Mouse (Mus musculus) C2C12 (cell line): ENCODE results near the gene Hc.

Experiments
- CEBPB ChIP-seq: IDR thresholded peaks from one replicate; pipeline ENCODE4 v1.6.1; 2011; ENCODE audit warnings: low read depth, mild to moderate bottlenecking, control low read depth, moderate library complexity
- CTCF ChIP-seq: IDR thresholded peaks from one replicate; pipeline ENCODE4 v1.5.1; 2011; ENCODE audit not compliant: control insufficient read depth, insufficient read depth, insufficient read length

GRCm38 (mm10) chr2:35107984-35108635, 46.9 kb upstream of the Hc start:
- TF ChIP-seq CTCF, result no peak
- no peak for TF ChIP-seq CEBPB
